Mouse (Mus musculus): ENCODE data around the gene Mlf2. TPM values are rescaled to one million over a fixed set of nuclear protein-coding genes. Genes with fewer than 3 reads are reported as not detected.

The Mlf2 gene
- total RNA-seq, 2 experiments from 2014 or later, result 627 to 642 TPM

GRCm38 (mm10) chr6:124925941-124926340 lies 5.2 kb upstream of the Mlf2 start:
- TF ChIP-seq CTCF (conservative IDR thresholded peaks at IDR 0.05), result no peak
- Histone ChIP-seq H3K4me3 (no peak overlapping the region), H3K27ac (no peak overlapping the region)
- no peak for DNase-seq (ENCODE audit: low spot score in 2 of 2)

GRCm38 (mm10) chr6:124930231-124930630 lies 955 bp upstream of the Mlf2 start:
- Histone ChIP-seq H3K27ac (peak overlapping the region; percentile 99), H3K4me3 (peak overlapping the region; percentile 98)
- TF ChIP-seq CTCF (conservative IDR thresholded peaks at IDR 0.05), result no peak
- no peak for DNase-seq (ENCODE audit: low spot score in 2 of 2)

GRCm38 (mm10) chr6:124931525-124932313 lies 533 bp downstream of the Mlf2 start:
- H3K4me3 ChIP-seq, result peak overlapping the region; percentile 98
- peak; percentile 61 for TF ChIP-seq CTCF (conservative IDR thresholded peaks at IDR 0.05)
- peak; percentile 32 to 49 for DNase-seq (ENCODE audit: low spot score in 2 of 2)
- H3K27ac ChIP-seq, result peak overlapping the region; percentile 99

- no peak for TF ChIP-seq CTCF (conservative IDR thresholded peaks at IDR 0.05)
- peak overlapping the region; percentile 98 for H3K4me3 ChIP-seq
- peak overlapping the region; percentile 99 for H3K27ac ChIP-seq
- DNase-seq (ENCODE audit: low spot score in 2 of 2), result no peak
Observed at GRCm38 (mm10) chr6:124932314-124932695, 1.1 kb downstream of the Mlf2 start.

- Histone ChIP-seq H3K27ac (no peak overlapping the region), H3K4me3 (no peak overlapping the region; the same call in 1 of the 2 replicates)
- DNase-seq (ENCODE audit: low spot score in 2 of 2), result no peak
- peak; percentile 27 for TF ChIP-seq CTCF (conservative IDR thresholded peaks at IDR 0.05)
Observed at GRCm38 (mm10) chr6:124933127-124933526, 1.9 kb downstream of the Mlf2 start.

- Histone ChIP-seq H3K27ac (no peak overlapping the region), H3K4me3 (no peak overlapping the region)
- TF ChIP-seq CTCF (conservative IDR thresholded peaks at IDR 0.05), result no peak
- no peak for DNase-seq (ENCODE audit: low spot score in 2 of 2)
Observed at GRCm38 (mm10) chr6:124934670-124935069, 3.5 kb downstream of the Mlf2 start.

GRCm38 (mm10) chr6:124936681-124937080 lies 5.5 kb downstream of the Mlf2 start:
- Histone ChIP-seq H3K27ac (peak overlapping the region; percentile 39; the same call in 1 of the 2 replicates), H3K4me3 (no peak overlapping the region)
- TF ChIP-seq CTCF (conservative IDR thresholded peaks at IDR 0.05), result no peak
- DNase-seq (ENCODE audit: low spot score in 2 of 2), result no peak

GRCm38 (mm10) chr6:124937493-124937892 lies 6.3 kb downstream of the Mlf2 start:
- no peak overlapping the region for H3K4me3 ChIP-seq
- peak overlapping the region; percentile 39 for H3K27ac ChIP-seq
- no peak for TF ChIP-seq CTCF (conservative IDR thresholded peaks at IDR 0.05)
- no peak for DNase-seq (ENCODE audit: low spot score in 2 of 2)

GRCm38 (mm10) chr6:124938554-124938953 lies 7.4 kb downstream of the Mlf2 start:
- no peak overlapping the region for H3K27ac ChIP-seq
- TF ChIP-seq CTCF (conservative IDR thresholded peaks at IDR 0.05), result no peak
- no peak for DNase-seq (ENCODE audit: low spot score in 2 of 2)
- no peak overlapping the region for H3K4me3 ChIP-seq

GRCm38 (mm10) chr6:124941679-124942078 lies 10.5 kb downstream of the Mlf2 start:
- TF ChIP-seq CTCF (conservative IDR thresholded peaks at IDR 0.05), result no peak
- DNase-seq (ENCODE audit: low spot score in 2 of 2), result no peak

GRCm38 (mm10) chr6:124943526-124943925 lies 12.3 kb downstream of the Mlf2 start:
- Histone ChIP-seq H3K27ac (no peak overlapping the region), H3K4me3 (no peak overlapping the region)
- TF ChIP-seq CTCF (conservative IDR thresholded peaks at IDR 0.05), result no peak
- no peak for DNase-seq (ENCODE audit: low spot score in 2 of 2)

More at GRCm38 (mm10) chr6:124941679-124942078, 10.5 kb downstream of the Mlf2 start:
- no peak overlapping the region for H3K27ac ChIP-seq
- H3K4me3 ChIP-seq, result no peak overlapping the region

GRCm38 (mm10) chr6:124953991-124954715 lies 23.0 kb downstream of the Mlf2 start:
- no peak for DNase-seq (ENCODE audit: low spot score in 2 of 2)
- Histone ChIP-seq H3K27ac (no peak overlapping the region), H3K4me3 (no peak overlapping the region)
- no peak for TF ChIP-seq CTCF (conservative IDR thresholded peaks at IDR 0.05)

GRCm38 (mm10) chr6:124955212-124955611 lies 24.0 kb downstream of the Mlf2 start:
- Histone ChIP-seq H3K4me3 (no peak overlapping the region), H3K27ac (no peak overlapping the region)
- no peak for TF ChIP-seq CTCF (conservative IDR thresholded peaks at IDR 0.05)
- DNase-seq (ENCODE audit: low spot score in 2 of 2), result no peak

Measured in layer of hippocampus, adult 2 months (tissue).